Mouse (Mus musculus) limb, embryonic 11.5 days (tissue): ENCODE results near the gene Comt. TPM values are rescaled to one million over a fixed set of nuclear protein-coding genes. Genes with fewer than 3 reads are reported as not detected.

Experiments used
- ATAC-seq: fragments of 200-750 bp; cut with Nextera tagmentation; 2 replicates; pipeline ENCODE4 v1.8.0; 2017; ENCODE audit warnings: low read depth; ENCODE audit not compliant: insufficient number of reproducible peaks, low FRiP score, low TSS enrichment
- DNase-seq: peaks from one replicate; pipeline ENCODE4 v3.0.0-alpha.2; 2015; ENCODE audit warnings: low spot score
- H3K27ac ChIP-seq: fragments of 300-500 bp; sonication (generic); replicated peaks from 2 replicates; pipeline ENCODE4 v1.5.1; 2014; ENCODE audit warnings: low read depth, mild to moderate bottlenecking, low read length
- H3K27me3 ChIP-seq: fragments of 300-500 bp; sonication (generic); 2 replicates; pipeline ENCODE4 v1.6.1; 2014; ENCODE audit warnings: mild to moderate bottlenecking, low read length, mixed read lengths; ENCODE audit not compliant: control insufficient read depth, insufficient read depth
- H3K36me3 ChIP-seq: fragments of 300-500 bp; sonication (generic); 2 replicates; pipeline ENCODE4 v1.6.1; 2014; ENCODE audit warnings: mild to moderate bottlenecking, low read length, moderate library complexity, mixed read lengths; ENCODE audit not compliant: control insufficient read depth, insufficient read depth
- H3K4me1 ChIP-seq: fragments of 300-500 bp; sonication (generic); 2 replicates; pipeline ENCODE4 v1.6.1; 2014; ENCODE audit warnings: low read length, mixed read lengths; ENCODE audit not compliant: control insufficient read depth, insufficient read depth
- H3K4me2 ChIP-seq: fragments of 300-500 bp; sonication (generic); 2 replicates; pipeline ENCODE4 v1.6.1; 2014; ENCODE audit warnings: low read depth, mild to moderate bottlenecking, moderate library complexity; ENCODE audit not compliant: severe bottlenecking
- H3K4me3 ChIP-seq: fragments of 300-500 bp; sonication (generic); 2 replicates; pipeline ENCODE4 v1.5.1; 2014; ENCODE audit warnings: low read depth, low read length
- H3K9ac ChIP-seq: fragments of 300-500 bp; sonication (generic); 2 replicates; pipeline ENCODE4 v1.6.1; 2014; ENCODE audit warnings: mild to moderate bottlenecking, low read length
- H3K9me3 ChIP-seq: fragments of 300-500 bp; sonication (generic); 2 replicates; pipeline ENCODE4 v1.6.1; 2016; ENCODE audit warnings: low read length; ENCODE audit not compliant: control insufficient read depth
- WGBS: fragments of 180-500 bp; shearing (Covaris S2); extraction: QIAGEN DNeasy Blood & Tissue Kit; methylation state at CpG from one replicate; pipeline ENCODE4 v1.1.7; 2014; 5-methylcytosine and 5-hydroxymethylcytosine counted together
- microRNA-seq: library from miRNA; unstranded; fragments of <30 nt; microRNA quantifications from one replicate; pipeline ENCODE4, GENCODE M21; 2016
- polyA plus RNA-seq: library from polyadenylated mRNA; unstranded; fragments of >200 nt; fragmentation: Nextera tagmentation; extraction: Ambion mirVana; gene quantifications from 2 replicates; pipeline ENCODE4 v1.2.1, GENCODE M21; 2014

Gene Comt
- polyA plus RNA-seq, 1 experiment from 2014 or later, result 64.2 TPM

DNA sequence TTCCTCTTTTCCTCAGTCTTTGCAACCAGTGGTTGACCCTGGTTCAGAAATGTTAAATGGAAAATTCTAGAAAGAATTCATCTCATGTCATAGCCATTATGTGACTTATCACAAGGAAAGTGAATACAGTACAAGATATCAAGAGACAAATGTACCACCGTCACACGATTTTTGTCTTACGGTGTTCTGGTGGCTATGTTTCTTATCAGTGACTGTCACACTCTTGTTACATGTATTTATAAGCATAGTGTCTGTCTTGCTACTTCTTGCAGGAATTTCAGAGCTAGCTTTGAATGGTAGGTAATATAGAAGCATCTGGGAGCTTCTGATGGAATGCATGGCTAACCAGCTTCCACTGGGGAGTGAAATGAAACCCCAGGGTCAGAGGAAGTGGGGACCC is 56.5 kb downstream of the Comt start:
- ATAC-seq (no peak), DNase-seq (no peak)
- H3K27me3 ChIP-seq, result no peaks in the 10 kb centered on the region
- H3K4me1 ChIP-seq, result no peaks in the 10 kb centered on the region
- H3K9ac ChIP-seq, result no peak overlapping the region
- H3K4me3 ChIP-seq, result no peak overlapping the region
- no peaks in the 10 kb centered on the region for H3K36me3 ChIP-seq
- H3K27ac ChIP-seq, result no peak overlapping the region
- 92% methylated on average over 3 of the region's 3 CpGs for WGBS
- no peak overlapping the region for H3K4me2 ChIP-seq
- no peaks in the 10 kb centered on the region for H3K9me3 ChIP-seq

DNA sequence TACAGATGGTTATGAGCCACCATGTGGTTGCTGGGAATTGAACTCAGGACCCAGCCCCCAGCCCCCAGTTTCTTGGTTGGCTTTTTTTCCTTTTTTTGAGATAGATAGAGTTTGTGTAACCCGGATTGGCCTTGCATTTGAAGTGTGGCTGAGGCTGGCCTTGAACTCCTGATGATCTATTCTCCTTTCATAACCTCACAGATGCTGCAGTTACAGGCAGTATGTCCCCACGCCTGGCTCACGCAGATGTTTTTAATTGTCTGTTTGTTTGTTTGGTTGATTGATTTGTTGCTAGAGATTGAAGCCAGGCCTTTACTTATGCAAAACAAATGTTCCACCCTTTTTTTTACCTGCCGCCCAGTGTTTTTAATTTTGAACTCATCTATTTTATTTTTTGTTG is 59.8 kb downstream of the Comt start:
- Histone ChIP-seq H3K4me3 (no peak overlapping the region), H3K27me3 (no peaks in the 10 kb centered on the region), H3K4me2 (no peak overlapping the region), H3K9ac (no peak overlapping the region), H3K36me3 (no peaks in the 10 kb centered on the region), H3K9me3 (no peaks in the 10 kb centered on the region), H3K4me1 (no peaks in the 10 kb centered on the region), H3K27ac (no peak overlapping the region)
- DNase-seq, result no peak
- 43% methylated on average over 4 of the region's 4 CpGs for WGBS
- ATAC-seq, result no peak

DNA sequence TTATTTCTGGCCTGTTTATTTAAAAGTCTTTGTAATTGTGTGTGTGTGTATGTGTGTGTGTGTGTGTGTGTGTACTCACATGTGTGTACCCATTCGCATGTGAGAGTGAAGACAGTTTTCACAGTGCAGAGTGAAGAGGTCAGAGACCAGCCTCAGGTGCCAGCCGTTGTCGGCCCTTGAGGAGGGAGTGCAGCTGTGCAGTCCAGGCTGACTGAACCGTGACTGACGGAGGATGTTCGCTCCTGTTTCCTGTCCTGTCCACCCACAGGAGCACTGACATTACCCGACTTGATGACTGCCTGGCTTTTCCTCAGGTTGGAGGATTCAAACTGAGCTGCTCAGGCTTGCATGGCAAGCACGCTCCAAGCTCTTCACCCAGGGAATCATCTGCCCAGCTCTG is 63.7 kb downstream of the Comt start:
- Histone ChIP-seq H3K4me3 (no peak overlapping the region), H3K4me2 (no peak overlapping the region), H3K9ac (no peak overlapping the region), H3K27ac (no peak overlapping the region), H3K9me3 (no peaks in the 10 kb centered on the region), H3K27me3 (no peaks in the 10 kb centered on the region), H3K36me3 (no peaks in the 10 kb centered on the region), H3K4me1 (no peaks in the 10 kb centered on the region)
- DNase-seq (no peak), ATAC-seq (no peak)
- 86% methylated on average over 8 of the region's 8 CpGs for WGBS

DNA sequence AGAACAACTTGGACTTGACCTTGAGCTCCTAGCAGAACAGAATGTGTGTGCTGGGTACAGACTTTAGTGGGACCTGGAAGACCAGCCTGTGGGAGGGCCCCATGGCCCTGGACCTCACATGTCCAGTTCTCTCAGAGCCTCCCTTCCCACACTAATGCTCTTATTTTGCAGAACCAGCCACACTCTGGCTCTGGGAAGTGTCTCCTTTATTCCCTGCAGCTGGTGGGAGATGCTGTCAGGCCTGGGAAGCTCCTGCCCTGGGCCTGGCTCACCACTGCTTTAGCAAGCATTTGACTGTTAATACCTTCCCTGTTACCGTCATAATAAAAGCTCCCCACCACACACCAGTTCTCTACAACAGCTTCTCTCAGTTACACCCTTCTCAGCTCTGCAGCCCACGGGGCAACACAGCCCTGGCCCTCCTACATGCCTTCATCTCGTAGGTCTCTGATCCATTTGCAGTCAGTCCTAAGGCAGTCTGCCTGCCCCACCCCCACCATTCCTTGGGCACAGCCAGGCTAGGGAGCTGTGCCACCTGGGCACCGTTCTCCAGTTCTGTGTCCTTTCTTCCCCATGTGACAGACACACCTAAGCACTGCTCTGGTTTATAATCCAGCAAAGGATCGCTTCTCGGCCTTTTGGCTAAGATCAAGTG is 66.4 kb downstream of the Comt start:
- no peak for ATAC-seq
- H3K9ac ChIP-seq, result no peak overlapping the region
- DNase-seq, result no peak

DNA sequence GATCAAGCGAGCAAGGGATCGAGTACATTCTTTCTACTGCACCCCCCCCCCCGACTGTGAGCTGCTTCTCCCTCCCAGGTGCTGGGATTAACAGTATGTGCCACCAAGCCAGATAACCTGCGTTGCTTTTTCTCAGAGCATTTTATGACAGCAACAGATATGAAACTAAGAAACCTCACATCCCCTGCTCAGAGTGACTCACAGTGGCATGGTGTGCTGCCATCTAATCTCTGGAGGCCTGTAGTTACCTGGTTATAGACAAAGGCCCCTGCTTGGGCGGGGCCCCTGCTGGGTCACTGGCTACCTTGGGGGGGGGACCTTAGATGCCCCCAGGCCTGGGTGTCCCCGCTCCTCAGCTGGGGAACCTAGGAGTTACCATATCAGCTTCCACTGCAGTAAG is 68.7 kb downstream of the Comt start:
- Histone ChIP-seq H3K9me3 (no peaks in the 10 kb centered on the region), H3K4me3 (no peak overlapping the region), H3K9ac (no peak overlapping the region), H3K27ac (no peak overlapping the region), H3K4me1 (no peaks in the 10 kb centered on the region), H3K27me3 (no peaks in the 10 kb centered on the region), H3K36me3 (no peaks in the 10 kb centered on the region), H3K4me2 (no peak overlapping the region)
- ATAC-seq (no peak), DNase-seq (no peak)
- WGBS, result 86% methylated on average over 6 of the region's 6 CpGs

More for the DNA sequence above, 66.4 kb downstream of the Comt start:
- WGBS, result 73% methylated on average over 6 of the region's 6 CpGs
- H3K4me1 ChIP-seq, result no peaks in the 10 kb centered on the region
- H3K27ac ChIP-seq, result no peak overlapping the region
- no peaks in the 10 kb centered on the region for H3K9me3 ChIP-seq
- no peak overlapping the region for H3K4me2 ChIP-seq
- no peaks in the 10 kb centered on the region for H3K27me3 ChIP-seq
- no peaks in the 10 kb centered on the region for H3K36me3 ChIP-seq
- no peak overlapping the region for H3K4me3 ChIP-seq

DNA sequence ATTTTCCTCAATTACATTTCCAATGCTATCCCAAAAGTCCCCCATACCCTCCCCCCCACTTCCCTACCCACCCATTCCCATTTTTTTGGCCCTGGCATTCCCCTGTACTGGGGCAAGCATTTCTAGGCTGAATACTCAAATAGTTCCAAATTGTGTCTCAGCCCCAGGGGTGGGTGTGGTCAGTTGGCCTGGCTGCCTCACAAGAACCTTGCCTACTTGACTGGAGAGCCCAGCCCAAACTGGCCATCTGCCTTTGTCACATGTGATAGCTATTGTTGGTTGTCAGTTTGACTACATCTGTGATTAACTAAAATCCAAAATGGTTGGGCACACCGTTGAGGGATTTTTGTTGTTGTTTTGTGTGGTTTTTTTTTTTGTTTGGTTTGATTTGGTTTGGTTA is 69.7 kb downstream of the Comt start:
- no peak for ATAC-seq
- DNase-seq, result no peak
- Histone ChIP-seq H3K9ac (no peak overlapping the region), H3K4me3 (no peak overlapping the region), H3K4me2 (no peak overlapping the region), H3K36me3 (no peaks in the 10 kb centered on the region), H3K4me1 (no peaks in the 10 kb centered on the region), H3K9me3 (no peaks in the 10 kb centered on the region), H3K27me3 (no peaks in the 10 kb centered on the region), H3K27ac (no peak overlapping the region)
- WGBS, result 89% methylated on average over 1 of the region's 1 CpGs

Small RNA genes lying within 50 kb of the gene (microRNA-seq; reads per million reads assigned to microRNA genes)
- not detected for gene Gm26219

Other genes with a start within 250 kb of the Comt start
- gene Ccdc188, start 209.0 kb downstream of the Comt start, polyA plus RNA-seq, result not detected in 2 replicates
- 14.5 and 14.6 TPM in 2 replicates for gene Zdhhc8, start 191.7 kb downstream of the Comt start, polyA plus RNA-seq
- gene Trmt2a, start 178.2 kb downstream of the Comt start, polyA plus RNA-seq, result 95.8 and 96.0 TPM in 2 replicates
- 1,289 and 1,302 TPM in 2 replicates for gene Ranbp1, start 178.1 kb downstream of the Comt start, polyA plus RNA-seq
- 1.3 and 1.7 TPM in 2 replicates for gene Gm49776, start 168.5 kb downstream of the Comt start, polyA plus RNA-seq
- gene Dgcr8, start 137.6 kb downstream of the Comt start, polyA plus RNA-seq, result 42.7 and 48.2 TPM in 2 replicates
- 20.1 and 21.2 TPM in 2 replicates for gene Tango2, start 78.7 kb downstream of the Comt start, polyA plus RNA-seq
- gene Arvcf, start 78.7 kb downstream of the Comt start, polyA plus RNA-seq, result 32.9 and 33.2 TPM in 2 replicates
- 21.0 and 21.9 TPM in 2 replicates for gene Txnrd2, start 468 bp downstream of the Comt start, polyA plus RNA-seq
- 17.9 and 18.6 TPM in 2 replicates for gene Gnb1l, start 71.9 kb upstream of the Comt start, polyA plus RNA-seq
- gene Rtl10, start 72.0 kb upstream of the Comt start, polyA plus RNA-seq, result 2.5 and 2.6 TPM in 2 replicates
- 2.3 and 2.5 TPM in 2 replicates for gene Tbx1, start 163.8 kb upstream of the Comt start, polyA plus RNA-seq
- 4.1 and 4.5 TPM in 2 replicates for gene Gp1bb, start 195.6 kb upstream of the Comt start, polyA plus RNA-seq
- 2.3 and 2.4 TPM in 2 replicates for gene Gm49601, start 199.6 kb upstream of the Comt start, polyA plus RNA-seq
- 30.0 and 31.1 TPM in 2 replicates for gene Sept5, start 203.1 kb upstream of the Comt start, polyA plus RNA-seq